Mouse (Mus musculus) lung, adult 18-20 months (tissue): ENCODE data around the gene Rnd1.

Experiments
- DNase-seq, 2 experiments: peaks; one replicate each; pipeline ENCODE4 v3.0.0; 2022; ENCODE audit warnings: mixed read lengths in 2 of 2

Gene Rnd1

GRCm38 (mm10) chr15:98676940-98677728 lies at the start of gene Rnd1:
Gene Rnd1, minus strand, starts transcription at chr15:98677461.
- DNase-seq, result peak; percentile 90

GRCm38 (mm10) chr15:98726746-98727145 lies 49.5 kb upstream of the Rnd1 start:
- no peak for DNase-seq

- peak; percentile 60 to 61 for DNase-seq
Measured at GRCm38 (mm10) chr15:98726079-98726478, 48.8 kb upstream of the Rnd1 start.

GRCm38 (mm10) chr15:98724441-98724840 lies 47.2 kb upstream of the Rnd1 start:
- DNase-seq, result no peak

- DNase-seq, result peak in 1 of 2 experiments; percentile 22
Measured at GRCm38 (mm10) chr15:98722854-98723253, 45.6 kb upstream of the Rnd1 start.

- no peak for DNase-seq
Measured at GRCm38 (mm10) chr15:98722191-98722590, 44.9 kb upstream of the Rnd1 start.

GRCm38 (mm10) chr15:98717301-98717700 lies 40.0 kb upstream of the Rnd1 start:
- peak; percentile 58 to 65 for DNase-seq

- peak; percentile 71 to 77 for DNase-seq
Measured at GRCm38 (mm10) chr15:98714230-98714652, 37.0 kb upstream of the Rnd1 start.

- DNase-seq, result peak; percentile 45 to 65
Measured at GRCm38 (mm10) chr15:98710442-98710841, 33.2 kb upstream of the Rnd1 start.

GRCm38 (mm10) chr15:98707766-98708372 lies 30.6 kb upstream of the Rnd1 start, which contains the start of gene Ccdc65:
Gene Ccdc65, plus strand, starts transcription at chr15:98708207.
- peak; percentile 84 to 90 for DNase-seq

GRCm38 (mm10) chr15:98704312-98704711 lies 27.1 kb upstream of the Rnd1 start:
- DNase-seq, result no peak

GRCm38 (mm10) chr15:98699190-98700105 lies 22.2 kb upstream of the Rnd1 start:
- DNase-seq, result peak; percentile 80 to 84

- DNase-seq, result no peak
Measured at GRCm38 (mm10) chr15:98696216-98696615, 19.0 kb upstream of the Rnd1 start.

GRCm38 (mm10) chr15:98695726-98696125 lies 18.5 kb upstream of the Rnd1 start:
- DNase-seq, result peak in 1 of 2 experiments; percentile 19

- peak; percentile 60 to 67 for DNase-seq
Measured at GRCm38 (mm10) chr15:98692171-98692715, 15.0 kb upstream of the Rnd1 start.

- DNase-seq, result no peak
Measured at GRCm38 (mm10) chr15:98691486-98692147, 14.4 kb upstream of the Rnd1 start.

- no peak for DNase-seq
Measured at GRCm38 (mm10) chr15:98689682-98690081, 12.4 kb upstream of the Rnd1 start.

GRCm38 (mm10) chr15:98685926-98686325 lies 8.7 kb upstream of the Rnd1 start:
- no peak for DNase-seq

GRCm38 (mm10) chr15:98683746-98684145 lies 6.5 kb upstream of the Rnd1 start:
- no peak for DNase-seq

GRCm38 (mm10) chr15:98683177-98683576 lies 5.9 kb upstream of the Rnd1 start:
- peak in 1 of 2 experiments; percentile 16 for DNase-seq

GRCm38 (mm10) chr15:98681633-98682032 lies 4.4 kb upstream of the Rnd1 start:
- no peak for DNase-seq

GRCm38 (mm10) chr15:98680660-98681059 lies 3.4 kb upstream of the Rnd1 start:
- no peak for DNase-seq
